Mouse (Mus musculus): ENCODE results near the gene Nr1d2. TPM values are rescaled to one million over a fixed set of nuclear protein-coding genes. Genes with fewer than 3 reads are reported as not detected.
"Not testable (repeated sequence)": the region's sequence is repeated elsewhere in the genome, so short reads cannot be mapped to it uniquely, and the experiment has no call there.

The Nr1d2 gene
- polyA plus RNA-seq, 1 experiment from 2014 or later: 7.2 TPM

GRCm38 (mm10) chr14:18221977-18222376 is 16.9 kb downstream of the Nr1d2 start:
- no peaks in the 10 kb centered on the region for H3K9me3 ChIP-seq (ENCODE audit: control insufficient read depth)
- 92% methylated on average over 6 of the region's 6 CpGs for WGBS
- H3K27ac ChIP-seq (ENCODE audit: low read depth, low read length): no peak overlapping the region
- H3K36me3 ChIP-seq (ENCODE audit: control insufficient read depth, insufficient read depth): no peaks in the 10 kb centered on the region
- TF ChIP-seq CTCF (IDR thresholded peaks at IDR 0.05; ENCODE audit: low read depth): no peak
- H3K9ac ChIP-seq (ENCODE audit: low read depth, low read length): no peak overlapping the region
- no peak for ATAC-seq
- no peak overlapping the region for H3K4me3 ChIP-seq (ENCODE audit: low read depth, low read length)
- H3K4me1 ChIP-seq (replicated peaks; ENCODE audit: control insufficient read depth, insufficient read depth, low read length): no peaks in the 10 kb centered on the region
- H3K4me2 ChIP-seq (replicated peaks; ENCODE audit: low read depth): no peak overlapping the region
- no peaks in the 10 kb centered on the region for H3K27me3 ChIP-seq (replicated peaks; ENCODE audit: control insufficient read depth, insufficient read depth, low read length)

GRCm38 (mm10) chr14:18217158-18217557 is 21.8 kb downstream of the Nr1d2 start:
- no peak overlapping the region for H3K4me3 ChIP-seq (ENCODE audit: low read depth, low read length)
- WGBS: 84% methylated on average over 1 of the region's 1 CpGs
- no peak for TF ChIP-seq CTCF (IDR thresholded peaks at IDR 0.05; ENCODE audit: low read depth)
- no peaks in the 10 kb centered on the region for H3K4me1 ChIP-seq (replicated peaks; ENCODE audit: control insufficient read depth, insufficient read depth, low read length)
- no peak for ATAC-seq
- no peak overlapping the region for H3K27ac ChIP-seq (ENCODE audit: low read depth, low read length)
- peaks cover 4% of the 10 kb centered on the region; the same call in 1 of the 2 replicates for H3K36me3 ChIP-seq (ENCODE audit: control insufficient read depth, insufficient read depth)
- H3K9me3 ChIP-seq (ENCODE audit: control insufficient read depth): no peaks in the 10 kb centered on the region
- H3K4me2 ChIP-seq (replicated peaks; ENCODE audit: low read depth): no peak overlapping the region
- H3K9ac ChIP-seq (ENCODE audit: low read depth, low read length): no peak overlapping the region
- H3K27me3 ChIP-seq (replicated peaks; ENCODE audit: control insufficient read depth, insufficient read depth, low read length): no peaks in the 10 kb centered on the region

DNA sequence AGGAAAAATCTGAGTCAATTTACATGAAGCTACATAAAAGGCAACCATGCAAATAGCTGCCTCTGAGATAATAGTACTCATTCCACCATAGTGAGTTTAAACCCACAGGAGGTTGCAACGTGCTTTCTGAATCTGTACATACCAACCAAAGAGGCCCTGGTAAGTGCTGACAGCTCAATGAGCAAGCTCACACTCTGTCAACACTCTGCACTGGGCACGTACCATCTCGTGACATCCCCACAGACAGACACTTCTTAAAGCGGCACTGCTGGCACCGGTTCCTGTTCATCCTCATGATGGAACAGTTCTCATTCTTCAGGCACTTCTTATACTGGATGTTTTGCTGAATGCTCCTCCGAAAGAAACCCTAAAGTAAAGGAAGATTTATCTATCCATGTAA is 22.5 kb downstream of the Nr1d2 start:
- no peak overlapping the region for H3K4me2 ChIP-seq (replicated peaks; ENCODE audit: low read depth)
- H3K4me1 ChIP-seq (replicated peaks; ENCODE audit: control insufficient read depth, insufficient read depth, low read length): no peaks in the 10 kb centered on the region
- H3K27ac ChIP-seq (ENCODE audit: low read depth, low read length): no peak overlapping the region
- no peaks in the 10 kb centered on the region for H3K27me3 ChIP-seq (replicated peaks; ENCODE audit: control insufficient read depth, insufficient read depth, low read length)
- TF ChIP-seq CTCF (IDR thresholded peaks at IDR 0.05; ENCODE audit: low read depth): no peak
- no peak overlapping the region for H3K4me3 ChIP-seq (ENCODE audit: low read depth, low read length)
- H3K9me3 ChIP-seq (ENCODE audit: control insufficient read depth): no peaks in the 10 kb centered on the region
- no peak overlapping the region for H3K9ac ChIP-seq (ENCODE audit: low read depth, low read length)
- WGBS: 93% methylated on average over 6 of the region's 6 CpGs
- H3K36me3 ChIP-seq (ENCODE audit: control insufficient read depth, insufficient read depth): peaks cover 4% of the 10 kb centered on the region; the same call in 1 of the 2 replicates
- no peak for ATAC-seq

GRCm38 (mm10) chr14:18210795-18211194 is 28.1 kb downstream of the Nr1d2 start:
- H3K36me3 ChIP-seq (ENCODE audit: control insufficient read depth, insufficient read depth): peaks cover 4% of the 10 kb centered on the region; the same call in 1 of the 2 replicates
- H3K9me3 ChIP-seq (ENCODE audit: control insufficient read depth): no peaks in the 10 kb centered on the region
- H3K4me3 ChIP-seq (ENCODE audit: low read depth, low read length): no peak overlapping the region
- ATAC-seq: no peak
- 90% methylated on average over 3 of the region's 3 CpGs for WGBS
- H3K27me3 ChIP-seq (replicated peaks; ENCODE audit: control insufficient read depth, insufficient read depth, low read length): no peaks in the 10 kb centered on the region
- no peaks in the 10 kb centered on the region for H3K4me1 ChIP-seq (replicated peaks; ENCODE audit: control insufficient read depth, insufficient read depth, low read length)
- no peak overlapping the region for H3K27ac ChIP-seq (ENCODE audit: low read depth, low read length)
- H3K4me2 ChIP-seq (replicated peaks; ENCODE audit: low read depth): no peak overlapping the region
- TF ChIP-seq CTCF (IDR thresholded peaks at IDR 0.05; ENCODE audit: low read depth): peak; percentile 72
- H3K9ac ChIP-seq (ENCODE audit: low read depth, low read length): no peak overlapping the region

GRCm38 (mm10) chr14:18204315-18204714 is 34.6 kb downstream of the Nr1d2 start:
- H3K9me3 ChIP-seq (ENCODE audit: control insufficient read depth); H3K4me2 ChIP-seq (replicated peaks; ENCODE audit: low read depth); H3K4me3 ChIP-seq (ENCODE audit: low read depth, low read length); H3K4me1 ChIP-seq (replicated peaks; ENCODE audit: control insufficient read depth, insufficient read depth, low read length); H3K27me3 ChIP-seq (replicated peaks; ENCODE audit: control insufficient read depth, insufficient read depth, low read length); H3K36me3 ChIP-seq (ENCODE audit: control insufficient read depth, insufficient read depth); H3K27ac ChIP-seq (ENCODE audit: low read depth, low read length); H3K9ac ChIP-seq (ENCODE audit: low read depth, low read length): not testable (repeated sequence)
- WGBS: 89% methylated on average over 1 of the region's 1 CpGs
- ATAC-seq: peak; percentile 59; the same call in 1 of the 2 replicates

- H3K4me2 ChIP-seq (replicated peaks; ENCODE audit: low read depth): no peak overlapping the region
- no peaks in the 10 kb centered on the region for H3K4me1 ChIP-seq (replicated peaks; ENCODE audit: control insufficient read depth, insufficient read depth, low read length)
- no peak overlapping the region for H3K9ac ChIP-seq (ENCODE audit: low read depth, low read length)
- H3K27ac ChIP-seq (ENCODE audit: low read depth, low read length): no peak overlapping the region
- no peak for TF ChIP-seq CTCF (IDR thresholded peaks at IDR 0.05; ENCODE audit: low read depth)
- H3K27me3 ChIP-seq (replicated peaks; ENCODE audit: control insufficient read depth, insufficient read depth, low read length): no peaks in the 10 kb centered on the region
- H3K9me3 ChIP-seq (ENCODE audit: control insufficient read depth): no peaks in the 10 kb centered on the region; the same call in 1 of the 2 replicates
- no peak for ATAC-seq
- 95% methylated on average over 5 of the region's 5 CpGs for WGBS
- no peak overlapping the region for H3K4me3 ChIP-seq (ENCODE audit: low read depth, low read length)
- H3K36me3 ChIP-seq (ENCODE audit: control insufficient read depth, insufficient read depth): no peaks in the 10 kb centered on the region
Observed at GRCm38 (mm10) chr14:18201413-18201812, 37.5 kb downstream of the Nr1d2 start.

DNA sequence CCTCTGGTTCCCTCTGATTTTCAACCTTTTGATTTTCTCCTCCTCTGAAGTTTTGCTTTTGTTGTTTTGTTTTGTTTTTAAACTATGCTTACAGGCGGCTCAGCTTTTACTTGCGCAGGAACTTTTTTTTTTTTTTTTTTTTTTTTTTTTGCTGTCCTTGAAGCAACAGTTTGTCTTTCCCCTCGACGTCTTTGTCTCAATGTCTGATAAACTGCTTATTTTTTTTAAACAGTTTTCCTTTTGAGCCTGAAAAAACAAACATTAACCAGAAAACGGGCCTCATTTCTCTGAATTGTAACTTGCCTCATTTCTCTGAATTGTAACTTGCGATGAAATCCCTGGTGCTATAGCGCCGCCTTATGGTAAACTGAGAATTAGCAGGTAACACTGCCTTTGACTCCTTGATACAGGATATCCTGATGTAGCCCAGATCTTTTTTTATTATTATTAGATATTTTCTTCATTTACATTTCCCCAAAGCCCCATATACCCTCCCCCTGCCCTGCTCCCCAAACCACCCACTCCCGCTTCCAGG is 52.0 kb downstream of the Nr1d2 start:
- no peak overlapping the region for H3K4me3 ChIP-seq (ENCODE audit: low read depth, low read length)
- H3K9me3 ChIP-seq (ENCODE audit: control insufficient read depth): no peaks in the 10 kb centered on the region
- WGBS: 39% methylated on average over 9 of the region's 9 CpGs
- no peaks in the 10 kb centered on the region for H3K36me3 ChIP-seq (ENCODE audit: control insufficient read depth, insufficient read depth)
- peak; percentile 25; the same call in 1 of the 2 replicates for ATAC-seq
- H3K4me1 ChIP-seq (replicated peaks; ENCODE audit: control insufficient read depth, insufficient read depth, low read length): no peaks in the 10 kb centered on the region
- no peak overlapping the region for H3K4me2 ChIP-seq (replicated peaks; ENCODE audit: low read depth)
- H3K27me3 ChIP-seq (replicated peaks; ENCODE audit: control insufficient read depth, insufficient read depth, low read length): no peaks in the 10 kb centered on the region
- H3K9ac ChIP-seq (ENCODE audit: low read depth, low read length): no peak overlapping the region
- peak; percentile 81 for TF ChIP-seq CTCF (IDR thresholded peaks at IDR 0.05; ENCODE audit: low read depth)
- no peak overlapping the region for H3K27ac ChIP-seq (ENCODE audit: low read depth, low read length)

- not testable (repeated sequence) for H3K9me3 ChIP-seq (ENCODE audit: control insufficient read depth); H3K27ac ChIP-seq (ENCODE audit: low read depth, low read length); H3K4me1 ChIP-seq (replicated peaks; ENCODE audit: control insufficient read depth, insufficient read depth, low read length); H3K4me3 ChIP-seq (ENCODE audit: low read depth, low read length); H3K4me2 ChIP-seq (replicated peaks; ENCODE audit: low read depth); ATAC-seq; H3K36me3 ChIP-seq (ENCODE audit: control insufficient read depth, insufficient read depth); H3K27me3 ChIP-seq (replicated peaks; ENCODE audit: control insufficient read depth, insufficient read depth, low read length); H3K9ac ChIP-seq (ENCODE audit: low read depth, low read length)
- 61% methylated on average over 2 of the region's 2 CpGs for WGBS
Observed at GRCm38 (mm10) chr14:18177531-18177930, 61.4 kb downstream of the Nr1d2 start.

Data from intestine, postnatal 0 days (tissue).